13 mouse cellular contexts compared by ENCODE assay signal in genomic region chr9:15237516-15238296, GRCm38 (mm10). TPM values are rescaled to one million over a fixed set of nuclear protein-coding genes. Genes with fewer than 3 reads are reported as not detected.
DNase-seq lines count a peak whose midpoint lies in the region; ATAC-seq lines count a peak whose summit lies in the region.
"Had no signal": no experiment of that assay in that cellular context is flagged by ENCODE, and none has a peak within 500 bp of the region (broad histone marks: within the 10 kb centered on the region; RNA-seq: fewer than 3 reads in every experiment).

No protein-coding gene starts in this region.

- ATAC-seq in lung, embryonic 15.5 days (ENCODE audit: borderline replicate concordance, extremely low read depth, low FRiP score, low TSS enrichment): no peak
- ATAC-seq: inflammation-experienced regulatory T-cells, adult 6 months had no signal

- H3K27me3 ChIP-seq in lung, embryonic 15.5 days: no peaks in the 10 kb centered on the region
- H3K27me3 ChIP-seq in heart, embryonic 10.5 days (ENCODE audit: insufficient read depth, poor library complexity, severe bottlenecking): 0 out of 2 replicates have a peak, but pooled peaks cover 16% of the 10 kb centered on the region

- peak overlapping the region; percentile 48 for H3K27ac ChIP-seq in lung, embryonic 15.5 days
- peak overlapping the region; percentile 56 for H3K27ac ChIP-seq in heart, embryonic 10.5 days
- H3K27ac ChIP-seq: gastrocnemius, adult 2 months had no signal

- peak; percentile 16 to 37 for DNase-seq in heart, adult 18-20 months
- DNase-seq in heart, adult 9 months (ENCODE audit: low spot score in 2 of 2): no peak
- no peak for DNase-seq in lung, postnatal 36 days
- DNase-seq in heart, embryonic 10.5 days (ENCODE audit: low spot score): no peak
- DNase-seq in kidney, postnatal 14 days: peak; percentile 36
- DNase-seq in cerebellum, adult 9-11 months: no peak
- no peak for DNase-seq in spleen, postnatal 10 days (ENCODE audit: low spot score in 2 of 2)
- DNase-seq: B cell, adult 2 months; cerebellum, postnatal 14 days; gastrocnemius, adult 2 months; right cerebral cortex, adult 18-20 months had no signal

- no peaks in the 10 kb centered on the region for H3K9me3 ChIP-seq in lung, embryonic 15.5 days
- H3K9me3 ChIP-seq in heart, embryonic 10.5 days: no peaks in the 10 kb centered on the region

- peak overlapping the region; percentile 90 for H3K4me2 ChIP-seq in lung, embryonic 15.5 days

- H3K4me3 ChIP-seq in lung, embryonic 15.5 days: no peak overlapping the region
- no peak overlapping the region for H3K4me3 ChIP-seq in heart, embryonic 10.5 days
- H3K4me3 ChIP-seq: gastrocnemius, adult 2 months had no signal

- 40% methylated on average over 14 of the region's 14 CpGs for WGBS in lung, embryonic 15.5 days
- WGBS in heart, embryonic 10.5 days: 45% methylated on average over 14 of the region's 14 CpGs

- H3K36me3 ChIP-seq in lung, embryonic 15.5 days: no peaks in the 10 kb centered on the region
- H3K36me3 ChIP-seq in heart, embryonic 10.5 days: no peaks in the 10 kb centered on the region

- no peak overlapping the region for H3K9ac ChIP-seq in lung, embryonic 15.5 days

- peaks cover 25% of the 10 kb centered on the region for H3K4me1 ChIP-seq in lung, embryonic 15.5 days
- H3K4me1 ChIP-seq in heart, embryonic 10.5 days: peaks cover 20% of the 10 kb centered on the region

RNA-seq across cellular contexts. Expression of gene Vstm5, which starts 1.1 kb away (rescaled TPM):
- total RNA-seq in heart, adult 18-20 months (2021): under 1 TPM; 0.23 to 0.35 TPM
- polyA plus RNA-seq in lung, embryonic 15.5 days (2015; fragmentation: Nextera tagmentation; extraction: Ambion mirVana): 0.82 and 1.3 TPM in 2 replicates
- 1.7 and 2.6 TPM in 2 replicates for polyA plus RNA-seq in heart, embryonic 10.5 days (2016; fragmentation: Nextera tagmentation; extraction: Ambion mirVana)
- total RNA-seq: gastrocnemius, adult 2 months had no signal
- polyA plus RNA-seq: inflammation-experienced regulatory T-cells, adult 6 months had no signal

RNA-seq across cellular contexts. Expression of gene Med17, which starts 42.0 kb away (rescaled TPM):
- total RNA-seq in heart, adult 18-20 months (2021): 10 to 100 TPM; 13.1 to 17.7 TPM
- polyA plus RNA-seq in lung, embryonic 15.5 days (2015; fragmentation: Nextera tagmentation; extraction: Ambion mirVana): 34.4 and 35.7 TPM in 2 replicates
- 23.8 and 31.7 TPM in 2 replicates for polyA plus RNA-seq in heart, embryonic 10.5 days (2016; fragmentation: Nextera tagmentation; extraction: Ambion mirVana)

Comparison
In these comparisons a context has a peak if more than half of its experiments do, and no peak if none do; other contexts are left out.
1. DNase-seq: peak in heart, adult 18-20 months (2 of 2) and kidney, postnatal 14 days (single experiment); none in heart, adult 9 months (0 of 2), lung, postnatal 36 days (single experiment), heart, embryonic 10.5 days (single experiment), cerebellum, adult 9-11 months (single experiment) and spleen, postnatal 10 days (0 of 2).